Mouse (Mus musculus) left cerebral cortex, postnatal 25 days (tissue): Measurements from ENCODE around the gene Zfp300. TPM values are rescaled to one million over a fixed set of nuclear protein-coding genes. Genes with fewer than 3 reads are reported as not detected.

Experiments
- DNase-seq, 2 experiments: peaks; one replicate each; pipeline ENCODE4 v3.0.0; 2022; ENCODE audit warnings: low spot score in 2 of 2, mixed read lengths in 1 of 2
- intact Hi-C: fragments of 180-260 bp; cut with DNase I; formaldehyde crosslinking; loops from one replicate; pipeline ENCODE4 v1.15.1; 2025
- total RNA-seq, 2 experiments: library from RNA; stranded (reverse); gene quantifications; 2 replicates each; pipeline ENCODE4 v1.2.3; 2021

The Zfp300 gene
- 1 to 10 TPM; 3.5 to 3.6 TPM for total RNA-seq

GRCm38 (mm10) chrX:21088983-21089866 is at the start of gene Zfp300:
Zfp300 (minus strand) TSS chrX:21089527.
- intact Hi-C loops, result no loop called here
- DNase-seq, result peak; percentile 67 to 84

GRCm38 (mm10) chrX:21115520-21115919 is 26.2 kb upstream of the Zfp300 start, which contains the start of gene Ssxa1:
Ssxa1 (plus strand) TSS chrX:21115820.
- DNase-seq, result no peak
- intact Hi-C loops, result no loop called here

GRCm38 (mm10) chrX:21089867-21090239 is 526 bp upstream of the Zfp300 start:
- no peak for DNase-seq
- intact Hi-C loops, result no loop called here

GRCm38 (mm10) chrX:21088645-21088982 is 713 bp downstream of the Zfp300 start:
- intact Hi-C loops, result no loop called here
- DNase-seq, result no peak

- intact Hi-C loops, result no loop called here
- DNase-seq, result no peak
These were observed 21.2 kb downstream of the Zfp300 start, which contains the start of gene Spaca5 for GRCm38 (mm10) chrX:21068106-21068505. Spaca5 (plus strand) TSS chrX:21068406.

GRCm38 (mm10) chrX:21062544-21062890 is 26.8 kb downstream of the Zfp300 start:
- intact Hi-C loops, result no loop called here

GRCm38 (mm10) chrX:21061866-21062543 is 27.3 kb downstream of the Zfp300 start, which contains the start of gene Zfp182:
Zfp182 (minus strand) TSS chrX:21062316.
- intact Hi-C loops, result no loop called here
- peak; percentile 73 to 87 for DNase-seq

More at GRCm38 (mm10) chrX:21062544-21062890, 26.8 kb downstream of the Zfp300 start:
- no peak for DNase-seq

GRCm38 (mm10) chrX:21061460-21061859 is 27.9 kb downstream of the Zfp300 start:
- intact Hi-C loops, result no loop called here
- DNase-seq, result peak in 1 of 2 experiments; percentile 5

Other genes starting within 250 kb of the Zfp300 start
- gene Timp1, start 219.4 kb downstream of the Zfp300 start, total RNA-seq, result under 1 TPM; 0.55 to 0.60 TPM
- gene Syn1, start 168.5 kb downstream of the Zfp300 start, total RNA-seq, result 100 to 1,000 TPM; 552 to 567 TPM
- 10 to 100 TPM; 10.3 to 15.0 TPM for gene Cfp, start 158.0 kb downstream of the Zfp300 start, total RNA-seq
- 10 to 100 TPM; 54.5 to 59.2 TPM for gene Elk1, start 138.9 kb downstream of the Zfp300 start, total RNA-seq
- 10 to 100 TPM; 11.9 to 13.3 TPM for gene Uxt, start 127.5 kb downstream of the Zfp300 start, total RNA-seq
- gene Zfp182, start 27.2 kb downstream of the Zfp300 start, total RNA-seq, result 10 to 100 TPM in 1 of 2 experiments, 1 to 10 TPM in 1; 9.0 to 10.5 TPM
- not detected for gene Spaca5, start 21.1 kb downstream of the Zfp300 start, total RNA-seq
- not detected for gene Ssxa1, start 26.3 kb upstream of the Zfp300 start, total RNA-seq
- not detected for gene Gm21876, start 86.1 kb upstream of the Zfp300 start, total RNA-seq